Mouse (Mus musculus) neural tube, embryonic 15.5 days (tissue): ENCODE data around the gene Nlrp9a. TPM values are rescaled to one million over a fixed set of nuclear protein-coding genes. Genes with fewer than 3 reads are reported as not detected.
"Not testable (repeated sequence)": the region's sequence is repeated elsewhere in the genome, so short reads cannot be mapped to it uniquely, and the experiment has no call there.

Experiments used
- ATAC-seq: fragments of 200-750 bp; cut with Nextera tagmentation; 2 replicates; pipeline ENCODE4 v1.8.0; 2017; ENCODE audit warnings: mild to moderate bottlenecking, moderate TSS enrichment, moderate library complexity; ENCODE audit not compliant: low FRiP score
- H3K27ac ChIP-seq: fragments of 300-500 bp; sonication (generic); replicated peaks from 2 replicates; pipeline ENCODE4 v1.5.1; 2015; ENCODE audit warnings: mild to moderate bottlenecking, inconsistent platforms
- H3K27me3 ChIP-seq: fragments of 300-500 bp; sonication (generic); replicated peaks from 2 replicates; pipeline ENCODE4 v1.6.1; 2015; ENCODE audit warnings: inconsistent platforms
- H3K36me3 ChIP-seq: fragments of 300-500 bp; sonication (generic); 2 replicates; pipeline ENCODE4 v1.6.1; 2015; ENCODE audit warnings: inconsistent platforms
- H3K4me1 ChIP-seq: fragments of 300-500 bp; sonication (generic); 2 replicates; pipeline ENCODE4 v1.6.1; 2015; ENCODE audit warnings: inconsistent platforms
- H3K4me2 ChIP-seq: fragments of 300-500 bp; sonication (generic); 2 replicates; pipeline ENCODE4 v1.6.1; 2015; ENCODE audit warnings: inconsistent platforms, mild to moderate bottlenecking, moderate library complexity
- H3K4me3 ChIP-seq: fragments of 300-500 bp; sonication (generic); replicated peaks from 2 replicates; pipeline ENCODE4 v1.5.1; 2015; ENCODE audit warnings: mild to moderate bottlenecking, inconsistent platforms
- H3K9ac ChIP-seq: fragments of 300-500 bp; sonication (generic); replicated peaks from 2 replicates; pipeline ENCODE4 v1.6.1; 2015; ENCODE audit warnings: mild to moderate bottlenecking, inconsistent platforms
- H3K9me3 ChIP-seq: fragments of 300-500 bp; sonication (generic); replicated peaks from 2 replicates; pipeline ENCODE4 v1.6.1; 2016; ENCODE audit warnings: inconsistent platforms
- WGBS: fragments of 180-500 bp; shearing (Covaris S2); methylation state at CpG from one replicate; pipeline ENCODE4 v1.1.7; 2015; ENCODE audit warnings: mixed read lengths; 5-methylcytosine and 5-hydroxymethylcytosine counted together
- microRNA-seq: library from miRNA; unstranded; fragments of <30 nt; microRNA quantifications from one replicate; pipeline ENCODE4, GENCODE M21; 2017
- polyA plus RNA-seq: library from polyadenylated mRNA; unstranded; fragments of >200 nt; fragmentation: Nextera tagmentation; extraction: Ambion mirVana; gene quantifications from 2 replicates; pipeline ENCODE4 v1.2.1, GENCODE M21; 2015

Gene Nlrp9a
- polyA plus RNA-seq, result not detected in 2 replicates

DNA sequence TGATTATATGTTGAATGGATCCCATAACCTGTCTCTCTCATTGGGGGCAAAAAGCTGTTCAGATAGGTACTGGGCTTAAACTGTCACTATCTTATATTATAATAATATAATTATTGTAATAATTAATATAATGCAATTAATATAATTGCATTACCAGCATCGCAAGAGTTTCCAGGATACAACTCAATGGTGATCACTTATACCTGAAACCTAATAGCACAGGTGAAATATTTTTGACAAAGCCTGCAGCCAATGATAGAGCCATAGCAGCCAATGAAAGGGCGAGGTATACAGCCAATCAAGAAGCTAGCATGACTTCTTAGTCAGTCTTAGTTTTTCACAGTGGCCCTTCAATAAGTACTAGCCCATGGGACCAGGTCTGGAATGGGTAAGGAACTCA, at the start of gene Nlrp9a:
Gene Nlrp9a (plus strand): TSS at position 301 of the 400 bp plus-strand sequence.
- ATAC-seq, H3K4me3 ChIP-seq, H3K36me3 ChIP-seq, H3K27me3 ChIP-seq, H3K9ac ChIP-seq, H3K4me2 ChIP-seq, H3K27ac ChIP-seq, H3K9me3 ChIP-seq, H3K4me1 ChIP-seq: not testable (repeated sequence)
- 72% methylated on average over 2 of the region's 2 CpGs for WGBS

GRCm38 (mm10) chr7:26489514-26489913, 45.3 kb upstream of the Nlrp9a start:
- not testable (repeated sequence) for H3K4me3 ChIP-seq, H3K27me3 ChIP-seq, H3K9ac ChIP-seq, H3K27ac ChIP-seq, H3K4me2 ChIP-seq, H3K4me1 ChIP-seq, H3K36me3 ChIP-seq, H3K9me3 ChIP-seq, ATAC-seq
- 84% methylated on average over 18 of the region's 18 CpGs for WGBS

DNA sequence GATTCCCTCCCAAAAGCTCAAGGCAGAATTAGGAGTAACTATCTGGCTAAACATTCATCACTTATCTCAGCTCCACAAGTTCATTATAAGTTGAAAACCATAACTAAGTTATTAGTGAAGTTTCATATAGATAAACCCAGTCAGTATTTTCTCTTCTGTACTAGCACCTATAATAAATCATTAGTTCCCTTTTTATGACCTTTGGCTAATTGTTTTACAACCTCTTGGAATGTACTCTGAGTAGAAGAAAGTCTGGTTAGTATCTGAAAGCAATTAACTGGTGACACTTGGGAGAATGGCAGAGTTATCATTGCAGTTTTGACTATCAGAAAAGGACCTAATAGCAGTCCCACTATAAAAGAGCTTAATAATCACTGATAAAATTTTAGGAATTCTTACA, 54.3 kb downstream of the Nlrp9a start:
- no peak for ATAC-seq
- no peaks in the 10 kb centered on the region for H3K9me3 ChIP-seq
- no peak overlapping the region for H3K4me2 ChIP-seq
- no peak overlapping the region for H3K4me3 ChIP-seq
- H3K36me3 ChIP-seq, result no peaks in the 10 kb centered on the region
- no peaks in the 10 kb centered on the region for H3K27me3 ChIP-seq
- no peaks in the 10 kb centered on the region for H3K4me1 ChIP-seq
- no peak overlapping the region for H3K27ac ChIP-seq
- H3K9ac ChIP-seq, result no peak overlapping the region

DNA sequence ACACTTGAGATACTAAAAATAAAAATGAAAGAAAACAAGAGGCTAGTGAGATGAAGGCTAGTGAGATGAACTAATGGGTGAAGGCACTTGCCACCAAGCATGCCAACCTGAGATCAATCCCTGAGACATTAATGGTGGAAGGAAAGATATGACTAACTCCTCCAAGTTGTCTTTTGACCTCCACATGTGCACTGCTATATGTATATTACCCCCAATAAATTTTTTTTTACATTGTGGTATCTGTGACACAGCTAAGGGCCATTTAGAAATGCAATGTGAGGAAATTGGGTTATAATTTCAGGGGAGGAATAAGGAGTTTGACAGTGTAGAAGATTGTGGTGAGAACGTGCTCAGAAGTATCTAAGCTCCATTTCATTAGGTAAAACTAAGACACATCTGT, 55.0 kb downstream of the Nlrp9a start:
- Histone ChIP-seq H3K9me3 (no peaks in the 10 kb centered on the region), H3K4me1 (no peaks in the 10 kb centered on the region), H3K9ac (no peak overlapping the region), H3K27ac (no peak overlapping the region), H3K27me3 (no peaks in the 10 kb centered on the region), H3K4me3 (no peak overlapping the region), H3K4me2 (no peak overlapping the region), H3K36me3 (no peaks in the 10 kb centered on the region)
- 81% methylated on average over 1 of the region's 1 CpGs for WGBS
- ATAC-seq, result no peak

GRCm38 (mm10) chr7:26618364-26618763, 83.5 kb downstream of the Nlrp9a start, which contains the start of gene Vmn1r185:
TSS of gene Vmn1r185 (minus strand) at chr7:26618464.
- H3K9ac ChIP-seq, H3K27ac ChIP-seq, H3K4me1 ChIP-seq, H3K4me2 ChIP-seq, ATAC-seq, H3K4me3 ChIP-seq, H3K36me3 ChIP-seq, H3K27me3 ChIP-seq, H3K9me3 ChIP-seq: not testable (repeated sequence)
- 84% methylated on average over 1 of the region's 1 CpGs for WGBS

Small RNA genes lying within 50 kb of the gene (microRNA-seq; reads per million reads assigned to microRNA genes)
- gene Gm25947, result not detected

Other genes starting within 250 kb of the Nlrp9a start
- gene Cyp2a4, start 227.9 kb upstream of the Nlrp9a start, polyA plus RNA-seq, result not detected in 2 replicates
- not detected in 2 replicates for gene Nlrp9c, start 131.3 kb upstream of the Nlrp9a start, polyA plus RNA-seq
- not detected in 2 replicates for gene Nlrp4a, start 99.9 kb upstream of the Nlrp9a start, polyA plus RNA-seq
- not detected in 2 replicates for gene Vmn1r185, start 83.4 kb downstream of the Nlrp9a start, polyA plus RNA-seq
- gene Cyp2b23, start 151.4 kb downstream of the Nlrp9a start, polyA plus RNA-seq, result not detected in 2 replicates
- gene Cyp2b19, start 222.1 kb downstream of the Nlrp9a start, polyA plus RNA-seq, result 0.36 and 0.52 TPM in 2 replicates